Mouse (Mus musculus) kidney, adult 18-20 months (tissue): ENCODE results near the gene Gm136.

Experiments used
- DNase-seq: peaks from one replicate; pipeline ENCODE4 v3.0.0; 2021

Gene Gm136

DNA sequence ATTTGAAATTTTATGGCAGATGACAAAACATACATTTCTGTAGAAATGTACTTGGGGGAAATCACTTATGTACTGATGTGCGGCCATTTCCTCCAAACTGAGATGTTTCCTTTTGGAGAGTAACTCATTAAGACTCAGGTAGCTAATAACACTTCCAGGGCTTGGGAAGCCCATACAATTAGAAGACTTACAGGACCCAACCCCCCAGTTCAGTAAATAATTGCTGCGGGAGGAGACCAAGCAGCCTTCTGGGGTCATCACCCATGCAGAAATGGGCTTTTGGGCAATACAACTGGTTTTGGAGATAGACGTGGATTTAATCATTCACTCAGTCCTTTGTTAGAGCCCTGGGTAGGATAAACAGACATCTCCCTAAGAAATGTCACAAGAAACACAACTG, 48.8 kb downstream of the Gm136 start:
- no peak for DNase-seq

DNA sequence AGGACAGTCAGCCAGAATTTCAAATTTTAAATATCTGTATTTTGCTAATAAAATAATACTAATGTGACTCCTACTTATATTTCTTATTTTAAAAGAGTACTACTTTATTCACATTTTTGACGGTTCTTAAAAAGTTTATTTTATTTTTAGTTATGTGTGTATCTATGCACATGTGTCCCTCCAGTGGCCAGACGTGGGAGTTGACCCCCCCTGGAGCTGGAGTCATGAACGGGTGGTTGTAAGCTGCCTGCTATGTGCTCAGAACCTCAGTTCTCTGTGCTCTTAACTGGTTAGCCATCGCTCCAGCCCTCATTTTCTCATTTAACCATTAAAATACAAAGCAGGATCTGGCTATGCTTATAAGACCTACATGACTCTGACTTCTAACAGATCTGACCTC, 53.0 kb downstream of the Gm136 start:
- no peak for DNase-seq

DNA sequence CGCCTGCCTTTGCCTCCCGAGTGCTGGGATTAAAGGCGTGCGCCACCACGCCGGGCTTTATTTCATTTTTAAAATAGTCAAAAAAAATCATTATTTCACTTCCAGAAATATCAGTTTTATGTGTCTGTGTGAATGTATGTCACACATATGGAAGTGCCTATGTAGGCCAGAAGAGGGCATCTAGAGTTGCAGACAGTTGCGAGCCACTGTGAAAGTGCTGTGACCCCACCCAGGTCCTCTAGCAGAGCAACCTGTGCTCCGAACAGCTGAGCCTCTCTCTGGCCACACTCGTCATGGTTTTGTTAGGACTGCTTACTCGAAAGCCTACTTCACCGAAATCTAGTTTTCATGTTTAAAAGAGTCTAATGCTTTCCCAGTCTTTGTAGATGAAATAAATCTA, 53.8 kb downstream of the Gm136 start:
- DNase-seq: no peak

DNA sequence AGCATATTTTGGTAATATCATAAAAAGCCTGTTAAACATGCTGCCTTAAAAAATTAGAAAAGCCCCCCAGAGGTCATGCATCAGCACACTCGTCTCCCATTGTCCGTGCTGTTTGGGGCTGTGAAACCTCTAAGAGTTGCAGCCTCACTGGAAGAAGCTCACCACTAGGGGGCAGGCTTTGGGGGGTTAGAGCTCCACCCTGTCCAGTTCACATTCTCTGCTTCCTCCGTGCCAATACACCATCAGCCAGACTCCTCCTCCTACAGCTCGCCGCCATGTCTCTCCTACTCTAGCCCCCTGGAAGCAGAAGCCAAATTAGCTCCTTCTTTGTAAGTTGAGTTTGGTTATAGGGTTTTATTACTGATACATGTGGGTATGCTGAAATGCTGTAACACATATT, 54.5 kb downstream of the Gm136 start:
- peak; percentile 63 for DNase-seq
